Mouse (Mus musculus): ENCODE measurements around the gene Apc2. TPM values are rescaled to one million over a fixed set of nuclear protein-coding genes. Genes with fewer than 3 reads are reported as not detected.

The Apc2 gene
- polyA plus RNA-seq, 1 experiment from 2014 or later = 18.3 TPM

DNA sequence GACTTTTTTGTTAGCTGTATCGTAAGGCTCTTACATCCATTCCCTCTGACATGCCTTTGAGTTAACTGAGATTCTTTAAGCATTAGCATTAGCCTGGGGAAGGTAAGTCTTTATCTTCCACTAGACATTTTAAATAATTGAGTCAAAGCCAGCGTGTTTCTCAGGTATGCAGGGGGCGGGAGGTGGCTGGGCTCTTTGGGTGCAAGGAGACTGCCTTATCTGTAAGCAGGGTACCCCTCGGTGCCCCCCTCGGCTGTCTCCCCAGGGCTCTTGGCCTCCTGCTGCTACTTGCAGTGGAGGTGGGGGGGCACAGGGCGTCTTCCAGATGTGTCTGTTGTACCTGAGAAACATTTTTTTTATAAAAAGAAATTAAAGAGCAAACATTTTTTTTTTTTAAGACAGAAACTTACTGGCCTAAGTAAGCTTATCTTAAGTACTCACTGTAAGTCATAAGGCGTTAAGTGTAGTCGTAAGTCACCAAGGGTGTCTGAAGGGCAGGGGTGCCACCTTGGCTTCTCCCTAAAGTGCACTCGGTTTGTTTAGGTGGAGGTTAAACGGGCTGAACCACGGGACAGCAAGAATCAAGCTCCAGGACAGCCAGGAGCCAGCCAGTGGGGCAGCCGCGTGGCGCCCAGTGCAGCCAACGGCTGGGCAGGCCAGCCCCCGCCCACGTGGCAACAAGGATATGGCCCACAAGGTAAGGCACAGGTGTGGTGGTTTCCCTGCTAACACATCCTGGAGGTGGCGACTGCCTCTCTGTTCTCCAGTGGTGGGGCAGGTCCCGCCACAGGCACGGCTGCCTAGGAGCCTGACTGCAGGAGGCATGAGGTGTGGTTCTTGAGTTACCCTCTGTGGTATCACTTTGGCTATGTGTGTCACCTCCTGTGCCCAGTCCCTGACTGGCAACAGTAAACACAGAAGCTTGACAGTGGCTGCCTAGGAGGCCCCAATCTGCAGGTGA, 13.0 kb upstream of the Apc2 start:
- Histone ChIP-seq H3K4me1 (no peaks in the 10 kb centered on the region), H3K36me3 (peaks cover 95% of the 10 kb centered on the region), H3K4me2 (replicated peaks) (no peak overlapping the region), H3K27ac (no peak overlapping the region), H3K9me3 (no peaks in the 10 kb centered on the region), H3K27me3 (no peaks in the 10 kb centered on the region), H3K9ac (no peak overlapping the region), H3K4me3 (no peak overlapping the region)
- 90% methylated on average over 20 of the region's 20 CpGs for WGBS
- ATAC-seq (ENCODE audit: insufficient number of reproducible peaks, insufficient read depth, low FRiP score, low TSS enrichment) = no peak

DNA sequence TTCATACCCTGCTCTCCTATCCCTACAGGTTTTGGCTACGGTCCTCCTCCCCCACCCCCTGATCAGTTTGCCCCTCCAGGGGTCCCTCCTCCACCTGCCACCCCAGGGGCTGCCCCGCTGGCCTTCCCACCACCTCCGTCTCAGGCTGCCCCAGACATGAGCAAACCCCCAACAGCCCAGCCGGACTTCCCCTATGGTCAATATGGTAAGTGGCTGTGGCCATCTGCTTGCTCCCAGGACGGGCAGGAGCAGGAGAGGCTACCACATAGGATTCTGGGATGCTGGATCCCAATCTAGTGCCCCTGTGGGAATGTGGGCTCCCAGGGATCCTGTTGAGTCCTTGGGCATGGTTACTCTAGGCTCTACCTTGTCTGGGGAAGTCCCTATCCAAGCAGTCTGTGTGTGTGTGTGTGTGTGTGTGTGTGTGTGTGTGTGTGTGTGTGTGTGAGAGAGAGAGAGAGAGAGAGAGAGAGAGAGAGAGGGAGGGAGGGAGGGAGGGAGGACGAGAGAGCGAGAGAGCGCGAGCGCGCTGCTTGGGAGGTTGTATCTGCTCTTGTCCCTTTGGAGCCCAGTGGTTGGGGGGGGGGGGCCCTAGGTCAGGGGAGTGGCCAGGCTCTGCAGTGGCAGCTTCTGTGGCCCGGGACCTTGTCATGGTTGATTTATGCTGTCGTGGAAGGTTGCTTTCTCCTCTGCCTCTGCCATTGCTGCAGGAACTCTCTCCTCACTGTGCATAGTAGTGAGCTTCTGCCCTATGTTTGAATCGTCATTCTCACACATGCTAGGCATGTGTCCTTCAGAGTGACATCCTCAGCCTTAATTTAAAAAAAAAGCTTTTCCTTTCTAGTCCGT, 10.3 kb upstream of the Apc2 start:
- 0 out of 2 replicates have a peak overlapping the region, but pooled peaks have one; percentile 8 for H3K9ac ChIP-seq
- no peaks in the 10 kb centered on the region for H3K9me3 ChIP-seq
- 76% methylated on average over 9 of the region's 15 CpGs for WGBS
- peaks cover 82% of the 10 kb centered on the region for H3K36me3 ChIP-seq
- H3K4me2 ChIP-seq (replicated peaks) = no peak overlapping the region
- no peak overlapping the region for H3K4me3 ChIP-seq
- H3K27ac ChIP-seq = no peak overlapping the region
- H3K4me1 ChIP-seq = no peaks in the 10 kb centered on the region
- no peaks in the 10 kb centered on the region for H3K27me3 ChIP-seq
- no peak for ATAC-seq (ENCODE audit: insufficient number of reproducible peaks, insufficient read depth, low FRiP score, low TSS enrichment)

DNA sequence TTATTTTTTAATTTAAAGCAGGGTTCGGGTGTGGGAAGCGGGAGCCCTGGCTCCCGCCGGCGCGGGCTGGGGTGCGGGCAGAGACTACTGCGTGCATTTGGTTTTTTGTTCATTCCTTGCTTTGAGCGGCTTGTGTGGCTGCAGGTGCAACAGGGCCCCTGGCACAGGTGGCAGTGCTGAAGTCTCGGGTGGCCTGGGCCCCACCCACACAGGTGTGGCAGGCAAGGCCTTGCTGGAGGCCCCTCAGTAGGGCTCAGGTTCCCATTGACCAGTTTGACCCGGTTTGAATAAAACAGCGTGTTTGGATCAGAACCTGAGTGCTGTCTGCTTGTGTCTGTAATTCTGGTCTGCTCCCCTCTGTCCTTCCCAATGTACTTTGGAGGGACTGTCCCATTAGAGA, 7.7 kb upstream of the Apc2 start:
- H3K27ac ChIP-seq = no peak overlapping the region
- no peaks in the 10 kb centered on the region for H3K27me3 ChIP-seq
- no peak for ATAC-seq (ENCODE audit: insufficient number of reproducible peaks, insufficient read depth, low FRiP score, low TSS enrichment)
- H3K4me1 ChIP-seq = peaks cover under 1% of the 10 kb centered on the region; the same call in 1 of the 2 replicates
- no peaks in the 10 kb centered on the region for H3K9me3 ChIP-seq
- no peak overlapping the region for H3K9ac ChIP-seq
- WGBS = 90% methylated on average over 12 of the region's 12 CpGs
- peaks cover 56% of the 10 kb centered on the region for H3K36me3 ChIP-seq
- no peak overlapping the region for H3K4me2 ChIP-seq (replicated peaks)
- H3K4me3 ChIP-seq = no peak overlapping the region

DNA sequence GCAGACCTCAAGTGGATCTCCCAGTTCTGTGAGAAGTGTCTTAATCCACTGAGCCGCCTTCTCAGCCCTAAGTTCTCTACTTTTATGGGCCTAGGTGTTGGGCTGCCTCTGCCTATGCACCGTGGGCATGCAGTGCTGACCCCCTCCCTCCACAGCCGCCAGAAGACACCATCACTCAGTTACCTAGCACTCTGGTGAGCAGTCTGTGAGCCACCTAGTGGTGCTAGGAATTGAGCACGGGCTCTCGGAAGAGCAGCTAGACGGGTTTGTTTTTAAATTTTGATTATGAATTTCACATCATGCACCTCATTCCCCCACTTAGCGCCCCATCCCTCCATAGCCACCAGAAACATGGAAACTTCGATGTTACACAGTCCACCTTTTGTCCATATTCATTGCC, 7.1 kb upstream of the Apc2 start:
- no peak for ATAC-seq (ENCODE audit: insufficient number of reproducible peaks, insufficient read depth, low FRiP score, low TSS enrichment)
- H3K27me3 ChIP-seq = no peaks in the 10 kb centered on the region
- H3K4me3 ChIP-seq = no peak overlapping the region
- peaks cover 6% of the 10 kb centered on the region for H3K4me1 ChIP-seq
- 70% methylated on average over 8 of the region's 8 CpGs for WGBS
- no peak overlapping the region; the same call in 1 of the 2 replicates for H3K27ac ChIP-seq
- no peak overlapping the region for H3K4me2 ChIP-seq (replicated peaks)
- H3K9ac ChIP-seq = no peak overlapping the region
- peaks cover 54% of the 10 kb centered on the region for H3K36me3 ChIP-seq
- H3K9me3 ChIP-seq = no peaks in the 10 kb centered on the region

DNA sequence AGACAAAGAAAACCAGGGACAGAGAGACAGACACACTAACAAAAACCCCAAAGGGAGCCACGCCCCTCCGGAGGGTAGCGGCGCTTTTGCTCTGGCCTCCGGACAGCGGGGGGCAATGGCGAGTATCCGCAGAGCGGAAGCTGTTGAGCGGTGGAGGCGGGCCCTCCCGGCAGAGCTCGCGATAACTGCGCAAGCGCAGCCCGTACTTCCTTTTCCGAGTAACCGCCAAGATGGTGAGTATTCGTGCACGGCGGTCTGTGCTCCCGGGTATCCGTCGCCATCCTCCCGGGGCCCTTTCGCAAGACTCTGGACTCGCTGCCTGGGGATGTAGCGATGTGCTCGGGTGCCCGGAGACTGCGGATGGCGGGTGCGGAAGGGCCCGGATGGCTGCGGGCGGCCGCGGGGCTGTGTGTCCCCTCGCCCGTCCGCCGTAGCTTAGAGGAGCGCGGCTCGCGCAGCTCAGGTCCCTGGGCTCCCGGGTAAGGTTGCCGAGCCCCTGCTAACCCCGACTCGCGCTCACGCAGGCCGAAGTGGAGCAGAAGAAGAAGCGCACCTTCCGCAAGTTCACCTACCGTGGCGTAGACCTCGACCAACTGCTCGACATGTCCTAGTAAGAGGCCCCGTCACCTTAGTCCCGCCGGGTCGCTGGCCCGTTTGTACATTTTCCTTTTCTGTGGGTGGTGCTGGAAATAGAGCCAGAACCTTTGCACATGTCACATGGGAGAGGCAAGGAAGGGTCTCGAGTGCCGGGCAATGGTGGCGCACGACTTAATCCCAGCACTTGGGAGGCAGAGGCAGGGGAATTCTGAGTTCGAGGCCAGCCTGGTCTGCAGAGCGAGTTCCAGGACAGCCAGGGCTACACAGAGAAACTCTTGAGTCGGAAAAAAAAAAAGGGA, 3.3 kb upstream of the Apc2 start, which contains the start of gene Rps15:
TSS of gene Rps15 (plus strand) at position 203 of the 896 bp plus-strand sequence.
- Histone ChIP-seq H3K9ac (peak within 1 kb of the TSS; percentile 99), H3K4me1 (peaks cover 29% of the 10 kb centered on the region), H3K27me3 (peaks cover 11% of the 10 kb centered on the region), H3K9me3 (no peaks in the 10 kb centered on the region), H3K36me3 (peaks cover 33% of the 10 kb centered on the region), H3K4me3 (peak within 1 kb of the TSS; percentile 99), H3K4me2 (replicated peaks) (peak within 1 kb of the TSS; percentile 95), H3K27ac (peak within 1 kb of the TSS; percentile 91)
- peak; percentile 74; the same call in 1 of the 2 replicates for ATAC-seq (ENCODE audit: insufficient number of reproducible peaks, insufficient read depth, low FRiP score, low TSS enrichment)
- WGBS = under 1% methylated on average over 71 of the region's 72 CpGs

DNA sequence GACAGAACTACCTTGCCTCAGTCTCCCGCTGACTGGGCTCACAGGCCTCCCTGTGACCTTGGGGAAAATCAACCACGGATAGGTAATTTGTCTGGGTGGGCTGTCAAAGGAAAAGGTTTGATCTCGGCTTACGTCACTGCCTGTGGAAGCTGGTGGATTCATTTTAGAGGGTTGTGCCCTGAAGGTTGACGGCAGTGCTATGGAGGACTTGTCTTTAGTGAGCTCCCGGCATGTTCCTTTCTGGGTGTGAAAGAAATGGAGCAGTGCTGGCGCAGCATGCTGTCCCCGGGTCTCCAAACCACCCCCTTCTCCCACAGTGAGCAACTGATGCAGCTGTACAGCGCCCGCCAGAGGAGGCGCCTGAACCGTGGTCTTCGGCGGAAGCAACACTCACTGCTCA, 2.5 kb upstream of the Apc2 start:
- Histone ChIP-seq H3K4me3 (peak overlapping the region; percentile 99), H3K4me1 (peaks cover 32% of the 10 kb centered on the region), H3K9me3 (no peaks in the 10 kb centered on the region), H3K36me3 (peaks cover 26% of the 10 kb centered on the region), H3K9ac (peak overlapping the region; percentile 99), H3K27me3 (peaks cover 19% of the 10 kb centered on the region), H3K4me2 (replicated peaks) (peak overlapping the region; percentile 95), H3K27ac (peak overlapping the region; percentile 91)
- 21% methylated on average over 14 of the region's 14 CpGs for WGBS
- no peak for ATAC-seq (ENCODE audit: insufficient number of reproducible peaks, insufficient read depth, low FRiP score, low TSS enrichment)

DNA sequence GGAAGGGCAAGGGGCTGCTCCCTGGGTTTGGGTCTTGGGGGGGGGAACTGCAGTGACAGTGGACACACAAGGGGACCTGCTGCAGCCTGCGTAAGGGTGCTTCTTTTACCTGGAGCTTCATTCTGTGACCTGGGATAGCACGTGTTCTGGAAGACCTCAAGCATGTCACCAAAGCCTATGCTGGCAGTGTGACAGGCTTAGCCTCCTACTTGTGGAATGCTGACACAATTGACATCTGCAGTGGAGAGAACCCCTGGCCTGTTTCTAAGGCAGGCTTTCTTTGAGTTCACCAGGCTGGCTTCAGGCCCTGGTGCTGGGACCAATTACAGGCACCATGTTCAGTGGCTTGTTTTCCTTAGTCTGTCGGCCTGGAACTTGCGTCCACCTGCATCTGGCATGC, 1.5 kb upstream of the Apc2 start:
- Histone ChIP-seq H3K27ac (0 out of 2 replicates have a peak overlapping the region, but pooled peaks have one; percentile 36), H3K9ac (no peak overlapping the region), H3K4me3 (peak overlapping the region; percentile 99; the same call in 1 of the 2 replicates), H3K4me2 (replicated peaks) (no peak overlapping the region), H3K4me1 (peaks cover 37% of the 10 kb centered on the region), H3K9me3 (no peaks in the 10 kb centered on the region), H3K36me3 (peaks cover 19% of the 10 kb centered on the region), H3K27me3 (peaks cover 29% of the 10 kb centered on the region)
- WGBS = 63% methylated on average over 4 of the region's 4 CpGs
- no peak for ATAC-seq (ENCODE audit: insufficient number of reproducible peaks, insufficient read depth, low FRiP score, low TSS enrichment)

DNA sequence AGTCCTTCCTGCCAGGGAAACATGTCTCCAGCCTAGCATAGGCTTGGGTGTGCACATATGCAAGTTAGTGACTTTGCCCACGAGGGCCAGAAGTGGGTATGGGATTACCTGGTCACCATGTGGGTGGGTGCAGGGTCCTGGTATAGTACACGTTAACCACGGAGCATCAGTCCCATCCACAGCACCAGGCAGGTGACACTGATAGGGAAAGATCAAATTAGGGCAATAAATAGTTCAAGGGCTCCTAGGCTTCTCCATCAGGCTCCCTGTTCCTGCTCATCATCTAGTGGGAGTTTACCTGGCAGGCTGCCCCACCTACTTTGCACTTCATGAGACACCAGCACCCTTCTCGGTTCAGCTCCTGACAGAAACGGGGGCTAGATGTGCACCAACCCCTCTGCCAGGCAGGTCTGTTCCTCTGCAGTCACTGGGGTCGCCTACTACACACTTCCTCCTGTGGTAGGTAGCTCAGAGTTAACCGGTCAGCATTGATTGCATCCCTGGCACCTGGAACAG, 931 bp upstream of the Apc2 start:
- no peak overlapping the region for H3K4me2 ChIP-seq (replicated peaks)
- H3K4me3 ChIP-seq = no peak overlapping the region

DNA sequence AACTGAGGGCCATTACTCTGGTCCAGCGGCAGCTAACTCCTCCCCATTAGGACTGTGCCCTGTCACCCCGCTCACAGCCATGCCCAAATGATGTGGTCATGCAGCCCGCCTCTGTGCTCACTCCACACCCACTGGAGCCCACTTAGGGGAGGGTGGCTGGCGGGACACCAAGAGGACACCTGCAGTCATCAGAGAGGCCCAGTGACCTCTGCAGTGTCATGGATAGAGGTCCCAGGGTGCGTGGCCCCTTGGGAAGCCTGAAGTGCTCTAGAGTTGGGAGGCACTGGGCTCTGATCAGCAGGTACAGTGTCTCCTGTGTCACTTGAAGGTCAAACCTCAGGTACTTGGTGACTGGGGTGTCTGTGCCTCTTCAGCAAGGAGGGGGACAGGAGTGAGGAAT, 1.0 kb downstream of the Apc2 start:
- Histone ChIP-seq H3K9me3 (no peaks in the 10 kb centered on the region), H3K4me3 (peak overlapping the region; percentile 43; the same call in 1 of the 2 replicates), H3K4me1 (peaks cover 38% of the 10 kb centered on the region), H3K36me3 (peaks cover 19% of the 10 kb centered on the region), H3K9ac (peak overlapping the region; percentile 48; the same call in 1 of the 2 replicates), H3K4me2 (replicated peaks) (peak overlapping the region; percentile 75), H3K27me3 (peaks cover 54% of the 10 kb centered on the region), H3K27ac (0 out of 2 replicates have a peak overlapping the region, but pooled peaks have one; percentile 46)
- ATAC-seq (ENCODE audit: insufficient number of reproducible peaks, insufficient read depth, low FRiP score, low TSS enrichment) = no peak
- WGBS = 68% methylated on average over 5 of the region's 5 CpGs

More for the DNA sequence above, 931 bp upstream of the Apc2 start:
- Histone ChIP-seq H3K9ac (no peak overlapping the region), H3K9me3 (no peaks in the 10 kb centered on the region), H3K27ac (peak overlapping the region; percentile 41; the same call in 1 of the 2 replicates), H3K36me3 (peaks cover 19% of the 10 kb centered on the region), H3K27me3 (peaks cover 35% of the 10 kb centered on the region), H3K4me1 (peaks cover 38% of the 10 kb centered on the region)
- no peak for ATAC-seq (ENCODE audit: insufficient number of reproducible peaks, insufficient read depth, low FRiP score, low TSS enrichment)
- WGBS = 51% methylated on average over 7 of the region's 7 CpGs

DNA sequence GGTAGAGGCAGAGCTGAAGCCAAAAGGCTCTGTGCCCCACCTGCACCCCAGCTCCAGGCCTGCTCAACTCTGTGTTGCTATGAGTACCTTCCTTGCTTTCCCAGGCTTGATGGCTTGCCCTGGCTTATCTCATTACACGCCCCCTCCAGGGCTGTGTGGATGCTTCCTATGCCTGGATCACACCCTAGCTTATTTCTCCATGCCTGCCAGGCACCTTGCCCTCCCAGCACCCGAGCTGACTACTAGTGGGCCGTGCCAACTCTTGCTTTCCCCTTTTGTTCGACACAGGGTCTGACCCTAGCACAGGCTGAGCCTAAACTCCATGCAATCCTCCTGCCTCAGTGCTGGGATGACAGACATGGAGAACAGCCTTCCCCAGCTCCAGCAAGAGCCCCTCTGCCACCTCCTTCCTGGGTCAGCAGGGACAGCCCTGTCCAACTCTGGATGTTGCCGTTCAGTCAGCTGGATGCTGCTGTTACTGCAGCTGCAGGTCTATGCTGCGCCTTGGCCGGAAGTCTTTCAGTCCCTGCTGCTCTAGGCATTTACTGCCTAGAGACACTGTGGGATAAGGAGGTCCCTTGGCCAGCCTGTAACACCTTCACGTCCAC, 1.9 kb downstream of the Apc2 start:
- Histone ChIP-seq H3K4me2 (replicated peaks) (no peak overlapping the region), H3K4me3 (no peak overlapping the region), H3K27ac (no peak overlapping the region), H3K9me3 (no peaks in the 10 kb centered on the region), H3K36me3 (peaks cover 19% of the 10 kb centered on the region), H3K27me3 (peaks cover 62% of the 10 kb centered on the region), H3K4me1 (peaks cover 45% of the 10 kb centered on the region), H3K9ac (no peak overlapping the region)
- 72% methylated on average over 8 of the region's 8 CpGs for WGBS
- no peak for ATAC-seq (ENCODE audit: insufficient number of reproducible peaks, insufficient read depth, low FRiP score, low TSS enrichment)
